Mouse (Mus musculus) spleen, postnatal 4 days (tissue): ENCODE data around the gene Speer2.

Source experiments
- DNase-seq, 2 experiments: peaks; one replicate each; pipeline ENCODE4 v3.0.0; 2022; ENCODE audit warnings: low spot score in 2 of 2

Gene Speer2

GRCm38 (mm10) chr16:69863644-69864043 lies at the start of gene Speer2:
Gene Speer2 (minus strand): TSS chr16:69863744.
- no peak for DNase-seq

- DNase-seq = no peak
Measured at GRCm38 (mm10) chr16:69904303-69904702, 40.8 kb upstream of the Speer2 start.

- DNase-seq = no peak
Measured at GRCm38 (mm10) chr16:69880712-69881111, 17.2 kb upstream of the Speer2 start.

DNA sequence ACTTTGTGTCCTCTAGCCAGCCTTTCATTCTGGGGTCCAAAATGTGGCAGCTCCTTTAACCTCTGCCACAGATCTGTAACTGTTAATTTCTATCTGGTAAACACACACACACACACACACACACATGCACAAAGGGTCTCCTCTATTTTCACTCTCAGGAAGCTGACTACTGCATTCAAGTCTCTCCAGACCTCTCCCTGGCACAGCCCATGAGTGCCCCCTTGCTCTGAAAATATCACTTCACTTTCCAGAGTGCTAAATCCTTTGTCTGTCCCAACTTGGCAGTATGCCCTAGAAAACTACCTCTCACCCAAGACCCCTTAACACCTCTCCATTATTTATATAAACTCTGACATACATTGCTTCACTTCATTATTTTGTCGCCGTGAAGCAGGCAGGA lies 26.9 kb downstream of the Speer2 start:
- no peak for DNase-seq

GRCm38 (mm10) chr16:69813652-69814051 lies 49.9 kb downstream of the Speer2 start:
- no peak for DNase-seq
